Mouse (Mus musculus) forebrain, embryonic 12.5 days (tissue): ENCODE measurements around the gene Nfatc4. TPM values are rescaled to one million over a fixed set of nuclear protein-coding genes. Genes with fewer than 3 reads are reported as not detected.

ENCODE experiments used
- ATAC-seq: fragments of 200-750 bp; cut with Nextera tagmentation; 2 replicates; pipeline ENCODE4 v1.8.0; 2017; ENCODE audit warnings: moderate TSS enrichment; ENCODE audit not compliant: low FRiP score
- H3K27ac ChIP-seq: fragments of 300-500 bp; sonication (generic); 2 replicates; pipeline ENCODE4 v1.5.1; 2016; ENCODE audit warnings: mild to moderate bottlenecking
- H3K27me3 ChIP-seq: fragments of 300-500 bp; sonication (generic); 2 replicates; pipeline ENCODE4 v1.6.1; 2016; ENCODE audit warnings: mild to moderate bottlenecking
- H3K36me3 ChIP-seq: fragments of 300-500 bp; sonication (generic); replicated peaks from 2 replicates; pipeline ENCODE4 v1.6.1; 2016; ENCODE audit warnings: mild to moderate bottlenecking
- H3K4me1 ChIP-seq: fragments of 300-500 bp; sonication (generic); 2 replicates; pipeline ENCODE4 v1.6.1; 2016
- H3K4me2 ChIP-seq: fragments of 300-500 bp; sonication (generic); 2 replicates; pipeline ENCODE4 v1.6.1; 2016; ENCODE audit warnings: mild to moderate bottlenecking, moderate library complexity
- H3K4me3 ChIP-seq: fragments of 300-500 bp; sonication (generic); replicated peaks from 2 replicates; pipeline ENCODE4 v1.5.1; 2016; ENCODE audit warnings: mild to moderate bottlenecking
- H3K9ac ChIP-seq: fragments of 300-500 bp; sonication (generic); 2 replicates; pipeline ENCODE4 v1.6.1; 2016; ENCODE audit warnings: mild to moderate bottlenecking
- H3K9me3 ChIP-seq: fragments of 300-500 bp; sonication (generic); 2 replicates; pipeline ENCODE4 v1.6.1; 2016
- WGBS: fragments of 180-500 bp; shearing (Covaris S2); methylation state at CpG from one replicate; pipeline ENCODE4 v1.1.7; 2016; 5-methylcytosine and 5-hydroxymethylcytosine counted together
- polyA plus RNA-seq: library from polyadenylated mRNA; unstranded; fragments of >200 nt; fragmentation: Nextera tagmentation; extraction: Ambion mirVana; gene quantifications from 2 replicates; pipeline ENCODE4 v1.2.1, GENCODE M21; 2016

The Nfatc4 gene
- polyA plus RNA-seq, 1 experiment from 2014 or later = 35.6 TPM

- H3K9me3 ChIP-seq = no peaks in the 10 kb centered on the region
- WGBS = 83% methylated on average over 8 of the region's 8 CpGs
These were observed 58.0 kb downstream of the Nfatc4 start for GRCm38 (mm10) chr14:55880982-55881381.

GRCm38 (mm10) chr14:55882171-55882641 lies 59.3 kb downstream of the Nfatc4 start:
- no peak overlapping the region for H3K27ac ChIP-seq
- H3K9me3 ChIP-seq = no peaks in the 10 kb centered on the region

More at GRCm38 (mm10) chr14:55880982-55881381, 58.0 kb downstream of the Nfatc4 start:
- Histone ChIP-seq H3K36me3 (no peaks in the 10 kb centered on the region), H3K4me3 (no peak overlapping the region), H3K4me1 (peaks cover 19% of the 10 kb centered on the region), H3K9ac (no peak overlapping the region), H3K27ac (no peak overlapping the region), H3K4me2 (no peak overlapping the region), H3K27me3 (no peaks in the 10 kb centered on the region)
- ATAC-seq = no peak

GRCm38 (mm10) chr14:55883149-55883661 lies 60.3 kb downstream of the Nfatc4 start:
- 95% methylated on average over 13 of the region's 13 CpGs for WGBS
- no peak overlapping the region for H3K27ac ChIP-seq
- no peak for ATAC-seq
- H3K4me2 ChIP-seq = no peak overlapping the region
- H3K9ac ChIP-seq = no peak overlapping the region
- H3K36me3 ChIP-seq = peaks cover 20% of the 10 kb centered on the region
- H3K9me3 ChIP-seq = no peaks in the 10 kb centered on the region
- H3K27me3 ChIP-seq = no peaks in the 10 kb centered on the region
- peaks cover 21% of the 10 kb centered on the region for H3K4me1 ChIP-seq
- no peak overlapping the region for H3K4me3 ChIP-seq

More at GRCm38 (mm10) chr14:55882171-55882641, 59.3 kb downstream of the Nfatc4 start:
- no peaks in the 10 kb centered on the region for H3K27me3 ChIP-seq
- H3K9ac ChIP-seq = no peak overlapping the region
- H3K4me1 ChIP-seq = peaks cover 21% of the 10 kb centered on the region
- H3K4me2 ChIP-seq = no peak overlapping the region
- WGBS = 73% methylated on average over 6 of the region's 6 CpGs
- ATAC-seq = no peak
- no peak overlapping the region for H3K4me3 ChIP-seq
- H3K36me3 ChIP-seq = peaks cover 10% of the 10 kb centered on the region

Other genes with a start within 250 kb of the Nfatc4 start
- 0.20 TPM in 1 of 2 replicates, not detected in the other for gene Fitm1, start 247.5 kb upstream of the Nfatc4 start, polyA plus RNA-seq
- 117 and 119 TPM in 2 replicates for gene Psme1, start 245.0 kb upstream of the Nfatc4 start, polyA plus RNA-seq
- gene Emc9, start 237.8 kb upstream of the Nfatc4 start, polyA plus RNA-seq = 3.7 and 6.0 TPM in 2 replicates
- gene Psme2, start 232.0 kb upstream of the Nfatc4 start, polyA plus RNA-seq = 199 and 201 TPM in 2 replicates
- gene Rnf31, start 231.4 kb upstream of the Nfatc4 start, polyA plus RNA-seq = 18.2 and 20.8 TPM in 2 replicates
- gene Irf9, start 219.6 kb upstream of the Nfatc4 start, polyA plus RNA-seq = 9.8 and 10.3 TPM in 2 replicates
- 7.2 and 8.5 TPM in 2 replicates for gene Rec8, start 205.1 kb upstream of the Nfatc4 start, polyA plus RNA-seq
- 68.5 and 68.6 TPM in 2 replicates for gene Ipo4, start 187.2 kb upstream of the Nfatc4 start, polyA plus RNA-seq
- gene Gm49378, start 185.2 kb upstream of the Nfatc4 start, polyA plus RNA-seq = 4.0 and 5.6 TPM in 2 replicates
- 68.7 and 73.4 TPM in 2 replicates for gene Tm9sf1, start 179.3 kb upstream of the Nfatc4 start, polyA plus RNA-seq
- 0.65 and 0.68 TPM in 2 replicates for gene Tssk4, start 173.0 kb upstream of the Nfatc4 start, polyA plus RNA-seq
- 60.5 and 64.5 TPM in 2 replicates for gene Mdp1, start 162.6 kb upstream of the Nfatc4 start, polyA plus RNA-seq
- 59.3 and 63.5 TPM in 2 replicates for gene Gmpr2, start 151.2 kb upstream of the Nfatc4 start, polyA plus RNA-seq
- gene Nedd8, start 151.0 kb upstream of the Nfatc4 start, polyA plus RNA-seq = 577 and 583 TPM in 2 replicates
- gene Tinf2, start 141.3 kb upstream of the Nfatc4 start, polyA plus RNA-seq = 61.6 and 68.2 TPM in 2 replicates
- 0.55 and 0.58 TPM in 2 replicates for gene Tgm1, start 109.2 kb upstream of the Nfatc4 start, polyA plus RNA-seq
- gene Rabggta, start 100.9 kb upstream of the Nfatc4 start, polyA plus RNA-seq = 32.1 and 34.0 TPM in 2 replicates
- gene Dhrs1, start 77.5 kb upstream of the Nfatc4 start, polyA plus RNA-seq = 68.8 and 74.1 TPM in 2 replicates
- 47.9 and 52.0 TPM in 2 replicates for gene Nop9, start 77.5 kb upstream of the Nfatc4 start, polyA plus RNA-seq
- gene Cideb, start 64.7 kb upstream of the Nfatc4 start, polyA plus RNA-seq = 0.40 TPM in 1 of 2 replicates, not detected in the other
- 0.20 and 0.41 TPM in 2 replicates for gene Ltb4r2, start 61.7 kb upstream of the Nfatc4 start, polyA plus RNA-seq
- 0.13 and 0.19 TPM in 2 replicates for gene Ltb4r1, start 57.2 kb upstream of the Nfatc4 start, polyA plus RNA-seq
- gene Adcy4, start 39.0 kb upstream of the Nfatc4 start, polyA plus RNA-seq = 5.5 and 6.0 TPM in 2 replicates
- 5.1 and 5.9 TPM in 2 replicates for gene Ripk3, start 34.3 kb upstream of the Nfatc4 start, polyA plus RNA-seq
- gene Nynrin, start 30.9 kb downstream of the Nfatc4 start, polyA plus RNA-seq = 23.9 and 26.9 TPM in 2 replicates
- gene Cbln3, start 61.2 kb downstream of the Nfatc4 start, polyA plus RNA-seq = 0.04 and 0.27 TPM in 2 replicates
- 18.9 and 21.2 TPM in 2 replicates for gene Khnyn, start 61.8 kb downstream of the Nfatc4 start, polyA plus RNA-seq
- gene Sdr39u1, start 77.1 kb downstream of the Nfatc4 start, polyA plus RNA-seq = 42.6 and 51.0 TPM in 2 replicates
- gene Cma1, start 121.5 kb downstream of the Nfatc4 start, polyA plus RNA-seq = not detected in 2 replicates
- gene Cma2, start 127.8 kb downstream of the Nfatc4 start, polyA plus RNA-seq = not detected in 2 replicates
- gene Mcpt1, start 194.8 kb downstream of the Nfatc4 start, polyA plus RNA-seq = not detected in 2 replicates
- not detected in 2 replicates for gene Mcpt9, start 207.4 kb downstream of the Nfatc4 start, polyA plus RNA-seq
- not detected in 2 replicates for gene Mcpt2, start 218.9 kb downstream of the Nfatc4 start, polyA plus RNA-seq
- not detected in 2 replicates for gene Mcpt4, start 239.2 kb downstream of the Nfatc4 start, polyA plus RNA-seq